Mouse (Mus musculus) intestine, postnatal 0 days (tissue): ENCODE measurements around the gene Col24a1. TPM values are rescaled to one million over a fixed set of nuclear protein-coding genes. Genes with fewer than 3 reads are reported as not detected.

Source experiments
- ATAC-seq: fragments of 200-750 bp; cut with Nextera tagmentation; 2 replicates; pipeline ENCODE4 v1.8.0; 2017; ENCODE audit warnings: mild to moderate bottlenecking, moderate TSS enrichment, moderate library complexity
- H3K27ac ChIP-seq: fragments of 300-500 bp; sonication (generic); 2 replicates; pipeline ENCODE4 v1.5.1; 2014; ENCODE audit warnings: mild to moderate bottlenecking, low read depth, low read length, moderate library complexity
- H3K27me3 ChIP-seq: fragments of 300-500 bp; sonication (generic); replicated peaks from 2 replicates; pipeline ENCODE4 v1.6.1; 2014; ENCODE audit warnings: low read length, mixed read lengths; ENCODE audit not compliant: control insufficient read depth, insufficient read depth
- H3K36me3 ChIP-seq: fragments of 300-500 bp; sonication (generic); 2 replicates; pipeline ENCODE4 v1.6.1; 2014; ENCODE audit warnings: mild to moderate bottlenecking, moderate library complexity; ENCODE audit not compliant: control insufficient read depth, insufficient read depth
- H3K4me1 ChIP-seq: fragments of 300-500 bp; sonication (generic); replicated peaks from 2 replicates; pipeline ENCODE4 v1.6.1; 2014; ENCODE audit warnings: antibody characterized with exemption, low read length, mixed read lengths; ENCODE audit not compliant: control insufficient read depth, insufficient read depth
- H3K4me2 ChIP-seq: fragments of 300-500 bp; sonication (generic); replicated peaks from 2 replicates; pipeline ENCODE4 v1.6.1; 2014; ENCODE audit warnings: low read depth, mild to moderate bottlenecking, moderate library complexity
- H3K4me3 ChIP-seq: fragments of 300-500 bp; sonication (generic); 2 replicates; pipeline ENCODE4 v1.5.1; 2014; ENCODE audit warnings: low read depth, low read length
- H3K9ac ChIP-seq: fragments of 300-500 bp; sonication (generic); 2 replicates; pipeline ENCODE4 v1.6.1; 2014; ENCODE audit warnings: mild to moderate bottlenecking, low read depth, low read length
- H3K9me3 ChIP-seq: fragments of 300-500 bp; sonication (generic); 2 replicates; pipeline ENCODE4 v1.6.1; 2016; ENCODE audit warnings: mixed run types; ENCODE audit not compliant: control insufficient read depth
- CTCF ChIP-seq: sonication (generic); IDR thresholded peaks from 2 replicates; pipeline ENCODE4 v1.5.1; 2016; ENCODE audit warnings: low read depth, mild to moderate bottlenecking, control low read depth, antibody characterized with exemption, moderate library complexity
- WGBS: fragments of 180-500 bp; shearing (Covaris S2); extraction: QIAGEN DNeasy Blood & Tissue Kit; methylation state at CpG from one replicate; pipeline ENCODE4 v1.1.7; 2014; 5-methylcytosine and 5-hydroxymethylcytosine counted together
- polyA plus RNA-seq: library from polyadenylated mRNA; unstranded; fragments of >200 nt; fragmentation: Nextera tagmentation; extraction: Ambion mirVana; gene quantifications from 2 replicates; pipeline ENCODE4 v1.2.1, GENCODE M21; 2015

Col24a1 gene
- polyA plus RNA-seq, 1 experiment from 2014 or later = 1.9 TPM

DNA sequence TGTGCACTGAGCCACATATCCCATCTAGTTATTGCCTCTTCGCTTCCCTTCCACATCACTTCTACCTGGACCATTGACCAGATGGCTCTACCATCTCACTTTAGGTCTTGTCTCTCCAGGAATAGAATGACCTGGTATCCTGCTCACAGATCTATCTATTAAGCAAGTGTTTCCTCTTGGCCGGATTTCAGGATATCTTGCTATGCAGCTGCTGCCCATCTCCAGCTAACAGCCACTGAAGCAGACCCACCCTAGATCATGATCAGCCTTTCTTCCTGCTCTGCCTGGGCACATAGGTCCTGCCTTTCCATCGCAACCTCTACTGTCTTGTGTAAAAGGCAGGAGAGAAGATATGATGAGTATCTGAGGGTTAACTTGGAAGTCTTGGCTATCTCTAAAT lies 84.0 kb downstream of the Col24a1 start:
- ATAC-seq = no peak
- H3K27me3 ChIP-seq = no peaks in the 10 kb centered on the region
- no peak for TF ChIP-seq CTCF
- 93% methylated on average over 3 of the region's 3 CpGs for WGBS
- H3K4me3 ChIP-seq = no peak overlapping the region
- H3K4me1 ChIP-seq = no peaks in the 10 kb centered on the region
- no peaks in the 10 kb centered on the region for H3K9me3 ChIP-seq
- no peak overlapping the region for H3K27ac ChIP-seq
- H3K4me2 ChIP-seq = no peak overlapping the region
- H3K36me3 ChIP-seq = no peaks in the 10 kb centered on the region
- H3K9ac ChIP-seq = no peak overlapping the region

DNA sequence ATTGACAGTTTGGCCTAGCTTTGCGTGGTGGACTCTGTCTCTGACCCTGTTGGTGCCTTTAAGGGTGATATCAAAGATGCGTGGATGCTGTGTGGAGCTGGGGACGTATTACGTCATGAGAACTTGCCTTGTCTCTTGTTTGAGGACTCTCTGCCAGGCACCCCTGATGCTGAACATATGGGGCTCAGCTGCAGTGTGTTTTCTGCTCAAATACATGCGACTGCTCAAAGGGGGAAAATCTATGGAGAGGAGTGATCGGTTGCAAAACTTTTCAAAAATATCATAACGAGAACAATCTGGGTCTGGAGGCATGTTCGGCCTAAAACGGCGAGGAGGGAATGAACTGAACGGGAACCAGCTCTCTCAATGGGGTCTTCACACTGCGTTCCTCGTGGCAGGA lies 90.8 kb downstream of the Col24a1 start:
- Histone ChIP-seq H3K4me2 (no peak overlapping the region), H3K4me3 (no peak overlapping the region), H3K27me3 (no peaks in the 10 kb centered on the region), H3K9ac (no peak overlapping the region), H3K27ac (no peak overlapping the region), H3K4me1 (no peaks in the 10 kb centered on the region), H3K9me3 (no peaks in the 10 kb centered on the region), H3K36me3 (no peaks in the 10 kb centered on the region)
- no peak for TF ChIP-seq CTCF
- 83% methylated on average over 13 of the region's 13 CpGs for WGBS
- no peak for ATAC-seq

DNA sequence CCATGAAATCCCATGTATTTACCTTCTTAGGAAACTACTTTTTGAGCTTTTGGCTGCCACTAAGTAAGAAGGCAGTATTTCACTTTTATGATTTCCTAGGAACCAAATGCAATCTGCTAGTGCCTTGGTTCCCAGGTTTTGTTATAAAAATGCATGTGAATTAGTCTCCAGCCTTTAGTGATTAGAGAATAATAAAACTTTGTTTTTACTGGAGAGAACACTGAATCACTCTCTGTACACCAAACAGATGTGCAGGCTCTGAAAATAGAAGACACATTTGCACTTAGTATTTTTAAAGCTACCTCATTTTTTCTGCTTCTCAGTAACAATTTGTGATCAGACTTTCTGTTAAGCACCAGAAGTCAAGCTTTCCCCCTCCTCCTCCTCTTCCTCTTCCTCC lies 94.2 kb downstream of the Col24a1 start:
- H3K27me3 ChIP-seq = no peaks in the 10 kb centered on the region
- H3K4me3 ChIP-seq = no peak overlapping the region
- ATAC-seq = no peak
- H3K27ac ChIP-seq = no peak overlapping the region
- H3K9me3 ChIP-seq = no peaks in the 10 kb centered on the region
- H3K9ac ChIP-seq = no peak overlapping the region
- no peak for TF ChIP-seq CTCF
- no peaks in the 10 kb centered on the region for H3K36me3 ChIP-seq
- H3K4me2 ChIP-seq = no peak overlapping the region
- no peaks in the 10 kb centered on the region for H3K4me1 ChIP-seq

DNA sequence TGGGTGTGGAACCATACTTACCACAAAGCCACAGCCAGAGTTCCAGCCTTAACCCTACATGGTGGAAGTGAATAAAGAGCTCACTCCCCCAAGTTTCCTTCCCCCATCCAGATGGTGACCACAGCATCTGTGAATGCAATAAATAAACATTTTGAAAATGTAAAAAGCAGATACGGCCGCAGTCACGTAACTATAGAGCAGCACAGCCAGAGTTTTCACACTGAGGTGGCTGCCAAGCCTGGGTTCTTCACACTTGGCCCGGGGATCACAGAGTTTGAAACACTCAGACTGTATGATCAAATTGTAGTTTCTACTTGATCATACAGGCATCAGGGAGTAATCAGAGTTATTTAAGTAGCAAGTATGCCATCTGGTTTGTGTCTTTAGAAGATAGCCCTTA lies 98.4 kb downstream of the Col24a1 start:
- no peak overlapping the region for H3K4me3 ChIP-seq
- TF ChIP-seq CTCF = no peak
- no peaks in the 10 kb centered on the region for H3K9me3 ChIP-seq
- H3K36me3 ChIP-seq = no peaks in the 10 kb centered on the region
- 66% methylated on average over 4 of the region's 4 CpGs for WGBS
- no peak overlapping the region for H3K27ac ChIP-seq
- H3K4me1 ChIP-seq = no peaks in the 10 kb centered on the region
- ATAC-seq = no peak
- no peaks in the 10 kb centered on the region for H3K27me3 ChIP-seq
- H3K9ac ChIP-seq = no peak overlapping the region
- no peak overlapping the region for H3K4me2 ChIP-seq

DNA sequence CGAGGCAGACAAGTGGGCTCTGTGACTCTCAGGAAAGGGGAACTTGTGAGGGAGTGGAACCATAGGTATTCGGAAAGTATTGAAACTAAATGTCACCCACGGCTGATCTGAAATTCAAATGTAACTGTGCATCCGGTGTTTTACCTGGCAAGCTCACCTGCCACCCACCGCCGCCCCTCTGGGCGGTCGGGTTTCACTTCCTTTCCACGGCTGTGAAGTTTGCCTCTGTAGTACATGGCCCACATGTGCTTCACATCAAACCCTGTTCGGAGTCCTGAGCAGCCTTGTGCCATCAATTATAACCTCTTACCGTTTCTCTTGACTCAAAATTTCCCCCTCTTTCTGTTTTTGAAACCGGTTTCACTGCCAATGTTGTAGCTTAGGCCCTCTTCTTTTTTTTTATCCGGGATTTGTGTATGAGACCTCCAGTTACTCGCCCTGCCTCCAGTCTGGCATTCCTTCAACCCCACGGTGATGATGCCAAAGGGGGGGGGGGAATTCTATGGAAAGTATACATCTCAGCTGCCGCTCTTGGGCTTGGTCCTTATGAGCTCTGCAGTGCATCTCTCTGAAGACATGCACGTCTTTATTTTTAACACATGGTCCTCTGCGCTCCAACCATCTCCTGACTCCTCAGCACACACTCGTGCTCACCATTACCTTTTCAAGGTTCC lies 99.9 kb downstream of the Col24a1 start:
- no peaks in the 10 kb centered on the region for H3K36me3 ChIP-seq
- ATAC-seq = no peak
- H3K4me2 ChIP-seq = no peak overlapping the region
- H3K4me1 ChIP-seq = no peaks in the 10 kb centered on the region
- H3K27ac ChIP-seq = no peak overlapping the region
- H3K27me3 ChIP-seq = no peaks in the 10 kb centered on the region
- no peaks in the 10 kb centered on the region for H3K9me3 ChIP-seq
- H3K9ac ChIP-seq = no peak overlapping the region
- 74% methylated on average over 19 of the region's 19 CpGs for WGBS
- TF ChIP-seq CTCF = no peak
- H3K4me3 ChIP-seq = no peak overlapping the region

DNA sequence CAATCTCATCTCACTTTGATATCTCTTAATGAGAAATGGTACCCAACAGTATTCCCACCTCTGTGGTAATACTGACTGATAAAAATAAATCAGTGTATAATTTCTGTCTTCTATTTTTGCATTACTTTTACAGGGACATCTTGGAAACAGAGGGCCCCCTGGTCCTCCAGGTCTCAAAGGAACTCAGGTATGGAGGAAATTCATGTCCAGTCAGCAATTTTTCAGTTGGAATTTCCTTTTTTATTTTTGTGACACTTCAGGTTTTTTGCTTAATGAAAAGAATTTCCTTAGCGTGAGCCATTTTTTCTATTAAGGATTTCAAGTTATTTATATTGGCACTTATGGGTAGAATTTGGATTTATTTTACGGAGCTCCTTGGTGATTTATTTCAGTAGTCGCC lies 106.9 kb downstream of the Col24a1 start:
- Histone ChIP-seq H3K9me3 (no peaks in the 10 kb centered on the region), H3K4me1 (no peaks in the 10 kb centered on the region), H3K27ac (no peak overlapping the region), H3K9ac (no peak overlapping the region), H3K4me2 (no peak overlapping the region), H3K4me3 (no peak overlapping the region), H3K27me3 (no peaks in the 10 kb centered on the region), H3K36me3 (no peaks in the 10 kb centered on the region)
- ATAC-seq = no peak
- WGBS = 92% methylated on average over 3 of the region's 3 CpGs
- TF ChIP-seq CTCF = no peak

DNA sequence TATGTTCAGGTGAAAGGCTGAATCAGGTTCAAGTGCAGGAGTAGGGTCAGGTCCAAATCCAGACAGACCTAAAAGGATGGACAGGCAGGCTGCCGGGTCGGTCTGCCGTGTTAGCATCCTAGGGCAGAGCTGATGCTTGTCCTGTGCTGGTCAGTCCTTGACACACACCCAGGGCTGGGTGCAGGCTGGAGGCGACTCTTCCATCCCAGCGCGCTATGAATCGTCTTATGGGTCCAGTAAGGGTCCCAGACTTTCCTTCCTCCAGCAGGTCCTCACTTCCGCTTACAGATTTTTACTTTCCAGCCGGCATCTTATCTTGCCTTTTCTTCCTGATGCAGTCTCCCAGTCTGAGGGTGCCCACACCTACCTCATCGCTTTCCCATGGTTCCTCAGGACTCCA lies 110.0 kb downstream of the Col24a1 start:
- no peak overlapping the region for H3K9ac ChIP-seq
- no peaks in the 10 kb centered on the region for H3K27me3 ChIP-seq
- no peak for TF ChIP-seq CTCF
- 86% methylated on average over 10 of the region's 10 CpGs for WGBS
- H3K4me3 ChIP-seq = no peak overlapping the region
- no peak overlapping the region for H3K4me2 ChIP-seq
- no peak overlapping the region for H3K27ac ChIP-seq
- no peaks in the 10 kb centered on the region for H3K9me3 ChIP-seq
- no peak for ATAC-seq
- no peaks in the 10 kb centered on the region for H3K4me1 ChIP-seq
- no peaks in the 10 kb centered on the region for H3K36me3 ChIP-seq
